In genomic region chr14:54623334-54623733, GRCm38 (mm10) we compare ENCODE assay signal across 29 mouse cellular contexts. TPM values are rescaled to one million over a fixed set of nuclear protein-coding genes. Genes with fewer than 3 reads are reported as not detected.
"Had no signal": no experiment of that assay in that cellular context is flagged by ENCODE, and none has a peak within 500 bp of the region (broad histone marks: within the 10 kb centered on the region; RNA-seq: fewer than 3 reads in every experiment).

No protein-coding gene starts in this region.

- ATAC-seq: intestine, postnatal 0 days; lung, postnatal 0 days had no signal

- H3K9ac ChIP-seq: lung, embryonic 14.5 days had no signal

- H3K9me3 ChIP-seq: megakaryocyte, embryonic 14.5 days had no signal

- H3K4me2 ChIP-seq: lung, embryonic 14.5 days; midbrain, embryonic 11.5 days had no signal

- H3K4me3 ChIP-seq: left cerebral cortex, adult 2 months; megakaryocyte, embryonic 14.5 days had no signal

- H3K27ac ChIP-seq: kidney, postnatal 0 days; left cerebral cortex, adult 2 months; macrophage; stomach, postnatal 0 days had no signal

- DNase-seq: kidney, adult 2 months; kidney, postnatal 36 days; layer of hippocampus, postnatal 36 days; lung, embryonic 14.5 days; midbrain, embryonic 14.5 days; thymus, adult 2 months; thymus, postnatal 14 days; thymus, postnatal 4 days had no signal

RNA-seq across cellular contexts. Expression of gene Psmb11, which starts 2.1 kb away (rescaled TPM):
- total RNA-seq: left cerebral cortex, adult 2 months; left cerebral cortex, postnatal 10 days; midbrain, postnatal 0 days had no signal
- polyA plus RNA-seq: intestine, embryonic 14.5 days; intestine, postnatal 0 days; kidney, adult 2 months; kidney, embryonic 14.5 days; kidney, postnatal 0 days; liver, embryonic 16.5 days; lung, embryonic 14.5 days; macrophage; midbrain, embryonic 11.5 days; midbrain, embryonic 14.5 days; midbrain, postnatal 0 days; small intestine, adult 2 months; stomach, postnatal 0 days had no signal

RNA-seq across cellular contexts. Expression of gene Gm17606, which starts 17.4 kb away (rescaled TPM):
- total RNA-seq: layer of hippocampus, adult 8-10 months; layer of hippocampus, postnatal 10 days; layer of hippocampus, postnatal 36 days; left cerebral cortex, adult 2 months; left cerebral cortex, postnatal 10 days; midbrain, postnatal 0 days had no signal
- polyA plus RNA-seq: intestine, embryonic 14.5 days; intestine, postnatal 0 days; kidney, adult 2 months; kidney, embryonic 14.5 days; kidney, postnatal 0 days; limb, embryonic 11.5 days; limb, embryonic 14.5 days; liver, embryonic 16.5 days; lung, embryonic 14.5 days; lung, postnatal 0 days; macrophage; midbrain, embryonic 11.5 days; midbrain, embryonic 14.5 days; midbrain, postnatal 0 days; neural tube, embryonic 11.5 days; neural tube, embryonic 14.5 days; small intestine, adult 2 months; stomach, embryonic 14.5 days; stomach, postnatal 0 days; thymus, adult 2 months had no signal
